Mouse (Mus musculus) spleen, postnatal 14 days (tissue): ENCODE data around the gene Npcd.

Experiments used
- DNase-seq, 2 experiments: peaks; one replicate each; pipeline ENCODE4 v3.0.0; 2021 to 2022; ENCODE audit warnings: low spot score in 2 of 2

Gene Npcd

DNA sequence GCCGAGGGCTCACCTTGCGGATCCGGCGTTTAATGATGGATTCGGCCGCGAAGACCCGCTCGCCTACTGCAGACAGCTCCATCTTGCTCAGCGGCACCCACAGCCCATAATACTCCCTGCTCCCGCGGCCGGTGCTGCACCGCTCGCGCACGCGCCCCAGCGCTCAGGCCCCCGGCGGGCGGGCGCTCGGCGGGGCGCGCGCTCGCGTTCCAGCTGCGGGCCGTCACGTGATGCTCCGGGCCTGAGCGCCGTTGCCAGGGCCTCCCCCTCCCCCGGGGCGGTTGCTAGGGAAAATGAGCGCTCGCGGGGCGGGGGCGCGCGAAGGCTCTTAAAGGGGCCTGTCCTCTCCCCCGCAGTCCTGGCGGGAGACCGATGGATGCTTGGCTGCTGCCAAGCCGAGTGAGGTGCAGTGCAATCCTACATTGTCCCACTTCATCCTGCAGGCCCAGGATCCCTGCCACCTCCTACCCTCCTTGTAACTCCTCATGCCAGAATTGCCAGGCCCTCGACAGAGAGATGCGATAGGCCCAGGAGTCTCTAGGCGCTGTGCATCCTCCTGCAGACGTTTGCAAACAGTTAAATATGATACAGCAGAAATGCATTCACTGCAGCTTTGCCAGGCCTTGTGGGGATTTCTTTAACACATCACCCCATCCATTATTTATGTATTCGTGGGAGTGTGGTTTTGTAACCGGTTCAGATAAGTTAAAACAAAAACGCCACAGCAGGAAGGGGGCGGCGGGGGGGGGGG, at the start of gene Npcd, which contains the start of gene Cbx6:
Gene Npcd, minus strand, starts transcription at position 108 of the 751 bp plus-strand sequence.
Gene Cbx6, minus strand, starts transcription at position 559 of the 751 bp plus-strand sequence.
- peak; percentile 76 to 79 for DNase-seq

DNA sequence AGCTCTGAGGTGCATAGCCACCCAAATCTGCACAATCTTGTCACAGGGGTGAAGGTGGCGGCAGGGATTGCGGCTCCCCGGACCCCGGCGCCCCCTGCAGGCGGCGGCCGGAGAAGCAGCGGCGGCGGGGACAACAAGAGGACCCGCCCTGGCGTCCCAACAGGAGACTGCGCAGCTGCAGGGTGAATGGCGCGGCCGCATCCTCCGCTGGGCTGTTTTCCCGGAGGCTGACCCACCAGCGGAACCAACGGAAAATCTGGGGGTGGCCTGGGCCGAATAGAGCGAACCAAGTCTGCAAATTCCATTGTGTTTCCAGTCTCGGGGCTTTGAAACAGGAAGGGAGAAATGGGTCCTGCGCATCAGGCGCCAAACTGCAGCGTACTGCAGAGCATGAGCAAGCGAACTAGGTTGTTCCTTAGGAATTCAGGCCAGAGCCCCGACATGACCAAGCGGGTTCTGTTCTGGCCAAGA, 49.4 kb upstream of the Npcd start:
- peak; percentile 77 to 87 for DNase-seq

DNA sequence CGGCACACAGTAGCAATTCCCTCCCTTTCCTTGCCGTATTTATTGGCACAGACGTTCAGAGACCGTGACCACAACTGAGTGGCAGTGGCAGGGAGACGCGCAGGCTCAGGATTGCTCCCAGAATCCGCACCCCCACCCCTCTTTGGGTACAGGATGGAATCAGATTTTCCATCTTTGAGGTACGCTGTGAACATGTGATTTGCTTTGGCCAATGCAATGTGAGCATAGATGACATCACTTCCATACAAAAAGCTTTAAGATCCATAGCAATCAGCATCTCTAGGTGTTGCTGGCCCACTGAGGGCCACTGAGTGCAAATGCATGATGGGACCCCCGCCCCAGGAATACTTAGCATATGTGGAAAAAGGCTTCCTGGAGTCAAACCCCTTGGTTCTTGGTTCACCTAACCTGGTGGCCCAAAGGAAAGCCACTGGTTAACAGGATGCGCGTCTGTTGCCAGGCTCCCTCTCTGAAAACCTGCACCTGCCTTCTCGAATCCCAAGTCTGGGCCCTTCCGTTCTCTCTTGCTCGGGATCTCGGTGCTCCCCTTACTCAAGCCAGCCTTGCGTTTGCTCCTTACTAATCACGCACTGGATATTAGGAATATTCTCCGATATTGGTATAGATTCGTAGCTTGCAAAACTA, 48.7 kb upstream of the Npcd start:
- no peak for DNase-seq

- no peak for DNase-seq
Observed at GRCm38 (mm10) chr15:79880477-79880876, 46.4 kb upstream of the Npcd start.

GRCm38 (mm10) chr15:79879319-79879718, 45.3 kb upstream of the Npcd start:
- DNase-seq, result no peak

DNA sequence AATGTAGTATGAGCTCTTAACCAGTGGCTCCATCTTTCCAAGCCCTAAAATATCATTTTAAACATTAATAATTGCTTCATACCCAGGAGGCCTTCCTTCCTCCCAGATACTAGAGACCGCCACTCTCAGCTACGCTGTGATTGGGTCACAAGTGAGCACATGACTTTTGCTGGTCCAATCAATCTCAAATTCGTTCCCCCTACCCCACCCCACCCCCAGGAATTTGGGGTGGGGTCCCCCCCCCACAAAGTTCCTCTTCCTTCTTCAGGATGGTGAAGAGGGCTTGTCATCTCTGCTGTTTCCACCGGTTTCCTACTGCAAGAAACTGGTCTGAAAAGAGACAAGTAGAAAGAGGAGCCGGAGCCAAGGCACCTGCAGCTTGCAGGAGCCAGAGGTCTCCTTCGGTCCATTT, 44.7 kb upstream of the Npcd start:
- DNase-seq, result no peak

- DNase-seq, result no peak
Observed at GRCm38 (mm10) chr15:79875261-79875995, 41.4 kb upstream of the Npcd start.

GRCm38 (mm10) chr15:79873995-79874394, 40.0 kb upstream of the Npcd start:
- DNase-seq, result no peak

GRCm38 (mm10) chr15:79873545-79873944, 39.5 kb upstream of the Npcd start:
- DNase-seq, result no peak

- DNase-seq, result no peak
Observed at GRCm38 (mm10) chr15:79867260-79868002, 33.4 kb upstream of the Npcd start.

DNA sequence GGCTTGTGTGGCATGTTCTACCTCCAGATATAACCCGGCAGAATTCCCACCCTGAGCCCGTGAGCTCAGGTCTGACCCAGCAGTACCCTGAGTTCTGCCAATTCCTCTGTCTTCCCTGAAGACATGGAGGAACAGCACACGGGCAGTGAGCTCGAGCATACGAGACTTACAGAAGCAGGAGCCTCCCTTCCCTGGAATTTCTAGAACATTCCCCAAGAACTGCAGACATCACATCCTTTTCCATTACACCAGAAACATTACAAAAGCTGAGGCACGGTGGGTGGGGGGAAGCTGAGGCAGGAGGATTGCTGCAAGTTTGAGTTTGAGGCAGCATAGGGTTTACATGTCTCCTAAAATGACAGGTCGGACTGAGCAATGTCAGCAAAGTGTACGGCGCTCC, 25.8 kb upstream of the Npcd start:
- DNase-seq, result no peak

GRCm38 (mm10) chr15:79858979-79859378, 24.9 kb upstream of the Npcd start:
- DNase-seq, result no peak

- no peak for DNase-seq
Observed at GRCm38 (mm10) chr15:79850143-79850542, 16.1 kb upstream of the Npcd start.

DNA sequence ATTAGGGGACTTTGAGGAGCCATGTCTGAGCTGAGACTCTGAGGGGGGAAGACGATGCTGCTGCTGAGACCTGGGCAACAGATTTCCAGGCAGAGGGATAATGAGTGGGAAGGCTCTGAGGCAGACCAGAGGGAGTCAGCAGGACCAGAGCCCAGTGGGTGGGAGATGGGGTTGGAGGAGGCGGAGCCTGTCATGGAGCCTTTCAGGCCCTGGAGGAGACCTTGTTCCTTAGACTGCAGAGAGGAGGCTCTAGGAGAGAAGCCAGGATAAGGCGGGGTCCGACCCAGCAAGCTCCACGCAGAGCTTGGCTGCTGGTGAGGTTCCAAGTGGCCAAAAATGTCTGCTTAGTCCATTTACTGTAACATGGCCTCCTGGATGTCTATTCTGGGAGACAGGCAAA, 13.1 kb upstream of the Npcd start:
- no peak for DNase-seq

DNA sequence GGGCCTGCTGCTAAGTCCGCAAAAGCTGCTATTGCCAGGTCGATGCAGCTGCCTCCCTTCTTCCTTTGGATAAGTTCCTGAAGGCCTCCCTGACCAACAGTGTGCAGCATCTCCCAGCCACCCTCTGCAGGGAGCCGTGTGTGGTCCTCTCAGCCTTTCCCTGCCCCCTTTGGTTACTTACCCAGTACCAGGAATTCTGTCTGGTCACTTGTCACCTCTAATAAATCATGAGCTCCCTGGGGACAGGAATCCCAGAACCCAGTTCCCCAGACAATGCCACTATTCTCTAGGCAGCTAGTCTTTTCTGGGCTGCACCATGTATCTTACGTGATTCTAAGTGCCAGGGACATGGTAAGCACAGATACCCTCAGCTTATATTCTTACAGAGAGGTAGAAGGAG, 11.9 kb upstream of the Npcd start:
- DNase-seq, result no peak

- DNase-seq, result no peak
Observed at GRCm38 (mm10) chr15:79842985-79843384, 8.9 kb upstream of the Npcd start.

DNA sequence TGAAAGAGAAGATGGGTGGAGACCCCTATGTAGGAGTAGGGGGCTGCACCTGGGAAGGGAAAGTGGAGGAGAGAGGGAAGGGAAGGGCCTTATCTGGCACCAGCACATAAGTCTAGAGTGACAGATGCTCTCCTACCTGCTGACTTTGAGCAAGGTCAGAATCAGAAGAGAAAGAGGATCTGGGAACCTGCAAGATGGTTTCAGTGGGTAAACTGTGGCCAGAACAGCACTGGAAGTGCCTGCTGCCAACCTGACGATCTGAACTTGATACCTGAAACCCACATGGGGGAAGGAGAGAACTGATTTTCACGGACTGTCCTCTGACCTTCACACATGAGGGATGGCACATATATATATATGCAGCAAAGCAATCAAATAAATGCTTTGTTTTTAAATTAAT, 6.2 kb upstream of the Npcd start:
- no peak for DNase-seq

- DNase-seq, result no peak
Observed at GRCm38 (mm10) chr15:79834881-79835260, 834 bp upstream of the Npcd start.

GRCm38 (mm10) chr15:79833251-79834050, 586 bp downstream of the Npcd start:
- no peak for DNase-seq

- peak; percentile 55 to 76 for DNase-seq
Observed at GRCm38 (mm10) chr15:79832064-79832900, 1.8 kb downstream of the Npcd start.
